Mouse (Mus musculus) stomach, embryonic 16.5 days (tissue): ENCODE results near the gene Nub1. TPM values are rescaled to one million over a fixed set of nuclear protein-coding genes. Genes with fewer than 3 reads are reported as not detected.

Experiments
- ATAC-seq: fragments of 200-750 bp; cut with Nextera tagmentation; 2 replicates; pipeline ENCODE4 v1.8.0; 2017; ENCODE audit warnings: moderate number of reproducible peaks, moderate TSS enrichment; ENCODE audit not compliant: insufficient read depth, low FRiP score
- H3K27ac ChIP-seq: fragments of 300-500 bp; sonication (generic); 2 replicates; pipeline ENCODE4 v1.5.1; 2014; ENCODE audit warnings: low read length
- H3K27me3 ChIP-seq: fragments of 300-500 bp; sonication (generic); 2 replicates; pipeline ENCODE4 v1.6.1; 2014; ENCODE audit warnings: low read length, control low read depth, mixed read lengths; ENCODE audit not compliant: control insufficient read depth, insufficient read depth
- H3K36me3 ChIP-seq: fragments of 300-500 bp; sonication (generic); 2 replicates; pipeline ENCODE4 v1.6.1; 2014; ENCODE audit warnings: low read length; ENCODE audit not compliant: control insufficient read depth, insufficient read depth
- H3K4me1 ChIP-seq: fragments of 300-500 bp; sonication (generic); 2 replicates; pipeline ENCODE4 v1.6.1; 2014; ENCODE audit warnings: low read length, control low read depth, mixed read lengths; ENCODE audit not compliant: control insufficient read depth, insufficient read depth
- H3K4me2 ChIP-seq: fragments of 300-500 bp; sonication (generic); 2 replicates; pipeline ENCODE4 v1.6.1; 2014; ENCODE audit warnings: low read depth, low read length, mixed read lengths
- H3K4me3 ChIP-seq: fragments of 300-500 bp; sonication (generic); replicated peaks from 2 replicates; pipeline ENCODE4 v1.5.1; 2014; ENCODE audit warnings: mild to moderate bottlenecking, low read length
- H3K9ac ChIP-seq: fragments of 300-500 bp; sonication (generic); 2 replicates; pipeline ENCODE4 v1.6.1; 2014; ENCODE audit warnings: low read length
- H3K9me3 ChIP-seq: fragments of 300-500 bp; sonication (generic); replicated peaks from 2 replicates; pipeline ENCODE4 v1.6.1; 2016; ENCODE audit warnings: low read length, control low read depth; ENCODE audit not compliant: control insufficient read depth
- WGBS: fragments of 180-500 bp; shearing (Covaris S2); extraction: QIAGEN DNeasy Blood & Tissue Kit; methylation state at CpG from one replicate; pipeline ENCODE4 v1.1.7; 2014; 5-methylcytosine and 5-hydroxymethylcytosine counted together
- polyA plus RNA-seq: library from polyadenylated mRNA; unstranded; fragments of >200 nt; fragmentation: Nextera tagmentation; extraction: Ambion mirVana; gene quantifications from 2 replicates; pipeline ENCODE4 v1.2.1, GENCODE M21; 2015

The Nub1 gene
- polyA plus RNA-seq, 1 experiment from 2014 or later, result 31.9 TPM

GRCm38 (mm10) chr5:24713199-24713598, 27.9 kb downstream of the Nub1 start:
- Histone ChIP-seq H3K36me3 (peaks cover 9% of the 10 kb centered on the region), H3K4me1 (no peaks in the 10 kb centered on the region), H3K9me3 (no peaks in the 10 kb centered on the region; the same call in 1 of the 2 replicates), H3K4me2 (no peak overlapping the region), H3K4me3 (no peak overlapping the region), H3K27ac (no peak overlapping the region), H3K9ac (no peak overlapping the region), H3K27me3 (no peaks in the 10 kb centered on the region)
- 81% methylated on average over 2 of the region's 2 CpGs for WGBS
- ATAC-seq, result no peak; the same call in 1 of the 2 replicates

- Histone ChIP-seq H3K4me3 (no peak overlapping the region), H3K9ac (no peak overlapping the region), H3K9me3 (no peaks in the 10 kb centered on the region; the same call in 1 of the 2 replicates), H3K27me3 (no peaks in the 10 kb centered on the region), H3K27ac (no peak overlapping the region), H3K4me1 (no peaks in the 10 kb centered on the region), H3K36me3 (peaks cover 9% of the 10 kb centered on the region), H3K4me2 (no peak overlapping the region)
- WGBS, result 76% methylated on average over 6 of the region's 6 CpGs
- ATAC-seq, result no peak
Measured at GRCm38 (mm10) chr5:24713987-24714386, 28.7 kb downstream of the Nub1 start.

GRCm38 (mm10) chr5:24718076-24718475, 32.7 kb downstream of the Nub1 start:
- Histone ChIP-seq H3K4me2 (no peak overlapping the region), H3K27ac (no peak overlapping the region), H3K36me3 (no peaks in the 10 kb centered on the region), H3K27me3 (no peaks in the 10 kb centered on the region), H3K4me3 (no peak overlapping the region), H3K4me1 (no peaks in the 10 kb centered on the region), H3K9ac (no peak overlapping the region), H3K9me3 (no peaks in the 10 kb centered on the region)
- 0 out of 2 replicates have a peak, but pooled peaks have one; percentile 6 for ATAC-seq
- 95% methylated on average over 6 of the region's 6 CpGs for WGBS

- 80% methylated on average over 3 of the region's 3 CpGs for WGBS
- no peak for ATAC-seq
- H3K27ac ChIP-seq, result no peak overlapping the region
Measured at GRCm38 (mm10) chr5:24719852-24720251, 34.5 kb downstream of the Nub1 start.

GRCm38 (mm10) chr5:24723527-24724269, 38.4 kb downstream of the Nub1 start:
- no peaks in the 10 kb centered on the region for H3K36me3 ChIP-seq
- peaks cover 21% of the 10 kb centered on the region for H3K4me1 ChIP-seq
- H3K4me3 ChIP-seq, result no peak overlapping the region
- no peak for ATAC-seq
- no peaks in the 10 kb centered on the region for H3K9me3 ChIP-seq
- peak overlapping the region; percentile 78 for H3K27ac ChIP-seq
- WGBS, result 63% methylated on average over 11 of the region's 11 CpGs
- H3K4me2 ChIP-seq, result no peak overlapping the region
- no peaks in the 10 kb centered on the region for H3K27me3 ChIP-seq
- H3K9ac ChIP-seq, result no peak overlapping the region

More at GRCm38 (mm10) chr5:24719852-24720251, 34.5 kb downstream of the Nub1 start:
- peaks cover 12% of the 10 kb centered on the region for H3K4me1 ChIP-seq
- H3K36me3 ChIP-seq, result no peaks in the 10 kb centered on the region
- no peak overlapping the region for H3K4me3 ChIP-seq
- H3K27me3 ChIP-seq, result no peaks in the 10 kb centered on the region
- H3K9me3 ChIP-seq, result no peaks in the 10 kb centered on the region
- no peak overlapping the region for H3K9ac ChIP-seq
- no peak overlapping the region for H3K4me2 ChIP-seq

GRCm38 (mm10) chr5:24724270-24724634, 38.9 kb downstream of the Nub1 start:
- 59% methylated on average over 5 of the region's 5 CpGs for WGBS
- no peaks in the 10 kb centered on the region; the same call in 1 of the 2 replicates for H3K27me3 ChIP-seq
- no peaks in the 10 kb centered on the region for H3K36me3 ChIP-seq
- H3K4me3 ChIP-seq, result no peak overlapping the region
- no peak overlapping the region for H3K4me2 ChIP-seq
- H3K9me3 ChIP-seq, result no peaks in the 10 kb centered on the region
- peaks cover 22% of the 10 kb centered on the region for H3K4me1 ChIP-seq
- ATAC-seq, result 0 out of 2 replicates have a peak, but pooled peaks have one; percentile 14
- peak overlapping the region; percentile 78 for H3K27ac ChIP-seq
- peak overlapping the region; percentile 44 for H3K9ac ChIP-seq

GRCm38 (mm10) chr5:24724805-24725204, 39.5 kb downstream of the Nub1 start:
- Histone ChIP-seq H3K4me2 (no peak overlapping the region), H3K36me3 (no peaks in the 10 kb centered on the region), H3K4me3 (no peak overlapping the region), H3K9me3 (no peaks in the 10 kb centered on the region), H3K9ac (peak overlapping the region; percentile 44), H3K4me1 (peaks cover 28% of the 10 kb centered on the region), H3K27me3 (no peaks in the 10 kb centered on the region; the same call in 1 of the 2 replicates), H3K27ac (peak overlapping the region; percentile 78)
- WGBS, result 22% methylated on average over 5 of the region's 5 CpGs
- peak; percentile 77; the same call in 1 of the 2 replicates for ATAC-seq

- 73% methylated on average over 6 of the region's 6 CpGs for WGBS
- Histone ChIP-seq H3K4me3 (no peak overlapping the region), H3K9ac (no peak overlapping the region), H3K36me3 (no peaks in the 10 kb centered on the region), H3K4me1 (peaks cover 34% of the 10 kb centered on the region), H3K27me3 (no peaks in the 10 kb centered on the region; the same call in 1 of the 2 replicates), H3K4me2 (no peak overlapping the region), H3K27ac (peak overlapping the region; percentile 78; the same call in 1 of the 2 replicates), H3K9me3 (no peaks in the 10 kb centered on the region)
- no peak for ATAC-seq
Measured at GRCm38 (mm10) chr5:24725897-24726296, 40.6 kb downstream of the Nub1 start.
